Mouse (Mus musculus) liver, adult 2 months (tissue): ENCODE results near the gene Tcl1b1.
"Not testable (repeated sequence)": the region's sequence is repeated elsewhere in the genome, so short reads cannot be mapped to it uniquely, and the experiment has no call there.

Experiments used
- CTCF ChIP-seq: fragments of 200-500 bp; IDR thresholded peaks from 2 replicates; pipeline ENCODE4 v1.5.1; 2011; ENCODE audit warnings: low read depth, low read length, control low read depth
- POLR2A ChIP-seq: fragments of 200-500 bp; IDR thresholded peaks from 2 replicates; pipeline ENCODE4 v1.6.1; 2011; ENCODE audit warnings: low read length, control low read depth; ENCODE audit not compliant: insufficient read depth; ENCODE audit errors: extremely low read depth

DNA sequence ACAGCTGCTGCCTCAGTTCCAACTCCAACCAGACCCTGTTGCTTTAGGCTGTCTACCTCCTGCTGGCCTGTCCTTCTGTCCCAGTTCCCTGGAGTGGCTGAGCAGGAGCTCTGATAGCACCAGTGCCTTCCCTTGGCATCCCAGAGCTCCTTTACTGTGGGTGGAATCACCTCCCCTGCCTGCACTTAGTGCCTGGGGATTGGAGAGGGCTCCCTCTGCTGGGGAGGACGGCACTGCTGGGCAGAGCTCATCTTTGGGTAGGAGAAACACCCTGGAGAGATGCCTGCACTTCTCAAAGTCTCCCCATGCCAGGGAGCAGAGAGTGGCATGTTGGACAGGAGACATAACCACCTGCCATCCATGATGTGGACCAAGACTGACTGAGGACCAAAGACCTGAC is 14.6 kb upstream of the Tcl1b1 start:
- TF ChIP-seq CTCF, POLR2A: not testable (repeated sequence)
